Mouse (Mus musculus): Measurements from ENCODE around the gene Mtmr6. TPM values are rescaled to one million over a fixed set of nuclear protein-coding genes. Genes with fewer than 3 reads are reported as not detected.
A peak's percentile ranks its signal among the peaks of the same experiment; 100 is the strongest.

Gene Mtmr6
- polyA plus RNA-seq (2012; rRNA removed), result 48.9 and 53.3 TPM in 2 replicates

DNA sequence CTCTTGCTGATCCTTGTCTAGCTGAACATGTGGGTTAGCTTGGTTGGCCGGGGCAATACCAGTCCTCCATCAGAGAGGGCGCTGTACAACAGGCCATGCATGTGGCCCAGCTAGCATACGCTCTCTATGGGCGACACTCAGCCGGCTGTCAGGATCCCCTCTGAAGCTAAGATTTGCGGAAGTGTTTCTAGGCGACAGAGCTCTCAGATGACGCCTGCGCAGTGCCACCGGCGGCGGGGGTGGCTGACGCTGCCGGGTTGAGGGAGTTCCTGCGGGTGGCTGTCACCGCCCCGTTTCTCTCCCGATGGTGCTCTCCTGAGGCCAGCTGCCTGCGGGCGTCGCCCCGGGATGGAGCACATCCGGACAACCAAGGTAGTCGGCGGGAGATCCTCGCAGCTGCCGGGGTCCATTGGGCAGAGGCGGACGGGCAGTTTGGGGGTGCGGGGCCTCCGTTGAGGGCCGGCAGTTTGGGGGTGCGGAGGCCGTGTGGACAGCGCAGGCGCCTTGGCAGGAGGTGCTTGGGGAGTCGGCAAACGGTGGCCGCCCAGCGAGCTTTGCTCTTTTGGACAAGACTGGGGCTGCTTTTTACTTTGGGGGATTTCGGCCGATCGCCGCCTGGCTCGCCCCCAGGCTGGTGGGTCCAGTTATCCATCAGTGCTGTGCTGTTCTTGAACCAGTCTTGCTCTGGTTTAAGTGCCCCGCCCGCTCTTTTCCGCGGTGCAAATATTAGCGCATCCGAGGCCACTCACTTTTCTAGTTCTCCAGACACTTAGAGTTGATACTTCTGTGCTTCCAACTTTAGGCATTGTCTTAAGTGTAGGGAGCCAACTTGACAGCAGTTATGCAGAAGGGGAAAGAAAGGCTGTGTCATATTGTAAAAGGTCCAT lies at the start of gene Mtmr6:
Gene Mtmr6, plus strand, starts transcription at position 239 of the 887 bp plus-strand sequence.
- peak; percentile 85 for DNase-seq (ENCODE audit: low spot score)

DNA sequence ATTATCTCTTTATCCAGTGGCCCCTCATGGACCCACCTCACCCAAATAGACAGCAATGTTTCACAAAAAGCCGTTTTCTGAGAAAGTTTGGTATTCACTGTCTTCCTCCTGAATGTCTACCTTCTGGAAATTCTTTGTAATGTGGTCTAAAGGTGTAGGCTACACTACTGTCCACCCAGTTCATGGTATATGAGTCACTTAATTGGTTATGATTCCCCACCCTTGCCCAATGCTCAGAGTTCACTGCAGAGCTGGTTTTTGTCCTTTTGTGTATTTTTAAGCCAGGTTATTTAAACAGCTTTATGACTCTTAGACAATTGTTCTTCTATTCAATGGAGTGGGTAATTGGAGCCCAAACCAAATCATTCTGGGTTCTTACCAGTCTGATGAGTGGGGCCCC lies 48.9 kb upstream of the Mtmr6 start:
- DNase-seq (ENCODE audit: low spot score), result no peak

DNA sequence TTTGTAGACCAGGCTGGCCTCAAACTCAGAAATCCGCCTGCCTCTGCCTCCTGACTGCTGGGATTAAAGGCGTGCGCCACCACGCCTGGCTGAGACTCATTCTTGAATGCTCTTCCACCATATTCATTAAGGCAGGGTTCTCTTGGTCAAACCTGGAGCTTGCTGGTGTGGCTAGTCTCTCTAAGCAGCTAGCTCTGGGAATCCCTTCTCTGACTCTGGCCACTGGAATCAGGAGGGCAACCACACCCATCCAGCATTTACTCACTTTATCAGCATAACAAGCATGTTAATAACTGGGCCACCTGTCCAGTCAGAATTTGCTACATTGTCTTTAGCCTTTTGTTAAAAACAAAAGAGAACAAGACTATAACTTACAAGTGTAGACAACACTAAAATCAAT lies 47.4 kb upstream of the Mtmr6 start:
- no peak for DNase-seq (ENCODE audit: low spot score)

DNA sequence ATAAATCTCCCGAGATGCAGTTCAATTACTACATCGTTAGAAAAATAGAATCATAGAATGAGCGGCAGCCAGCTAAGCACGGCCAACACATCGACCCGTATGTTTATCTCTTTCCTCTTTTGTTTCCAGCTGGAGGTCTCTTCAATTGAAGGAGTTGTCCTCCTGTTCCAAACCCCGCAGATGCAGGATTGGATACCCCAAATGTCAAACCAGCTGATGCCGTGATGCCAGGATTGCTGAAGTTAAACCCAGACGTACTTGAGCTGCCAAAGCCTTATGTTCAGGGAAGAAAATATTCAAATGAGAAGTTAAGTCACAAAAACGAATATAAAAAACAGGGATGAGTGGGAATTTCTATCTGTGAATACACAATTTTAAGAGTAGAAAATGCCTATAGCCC lies 45.1 kb upstream of the Mtmr6 start:
- no peak for DNase-seq (ENCODE audit: low spot score)

DNA sequence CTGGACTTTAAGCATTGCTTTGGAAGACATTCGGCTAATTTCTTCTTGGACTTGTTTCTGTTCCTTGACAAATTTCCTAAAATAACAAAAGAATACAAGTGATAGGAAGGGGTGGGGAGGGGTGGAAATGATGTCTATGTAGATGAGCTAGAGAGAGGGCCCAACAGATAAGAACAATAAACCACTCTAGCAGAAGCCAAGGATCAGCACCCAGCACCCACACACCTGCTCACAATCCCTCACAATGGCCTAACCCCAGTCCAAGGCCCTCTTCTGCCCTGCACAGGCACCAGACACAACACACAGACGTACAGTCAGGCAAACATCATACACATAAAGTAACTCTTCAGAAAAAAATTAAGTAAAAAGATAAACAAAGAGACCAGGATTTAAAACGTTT lies 26.5 kb upstream of the Mtmr6 start:
- no peak for DNase-seq (ENCODE audit: low spot score)

DNA sequence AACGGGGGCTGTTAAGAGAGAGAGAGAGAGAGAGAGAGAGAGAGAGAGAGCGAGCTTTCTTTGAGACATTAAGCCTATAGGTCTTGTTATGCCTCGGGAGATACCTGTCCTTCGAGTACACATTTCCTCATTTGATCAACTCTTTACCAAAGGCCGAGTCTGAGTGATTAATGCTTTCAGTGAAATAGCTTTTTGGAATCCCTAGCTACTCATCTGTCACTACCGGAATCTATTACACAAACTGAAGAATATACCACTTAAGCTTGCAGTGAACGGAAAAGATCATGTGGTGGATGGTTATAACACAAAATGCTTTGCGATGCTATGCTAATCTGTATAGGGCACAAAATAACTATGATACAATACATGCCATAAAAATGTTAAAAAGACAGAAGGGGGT lies 14.7 kb upstream of the Mtmr6 start:
- no peak for DNase-seq (ENCODE audit: low spot score)

DNA sequence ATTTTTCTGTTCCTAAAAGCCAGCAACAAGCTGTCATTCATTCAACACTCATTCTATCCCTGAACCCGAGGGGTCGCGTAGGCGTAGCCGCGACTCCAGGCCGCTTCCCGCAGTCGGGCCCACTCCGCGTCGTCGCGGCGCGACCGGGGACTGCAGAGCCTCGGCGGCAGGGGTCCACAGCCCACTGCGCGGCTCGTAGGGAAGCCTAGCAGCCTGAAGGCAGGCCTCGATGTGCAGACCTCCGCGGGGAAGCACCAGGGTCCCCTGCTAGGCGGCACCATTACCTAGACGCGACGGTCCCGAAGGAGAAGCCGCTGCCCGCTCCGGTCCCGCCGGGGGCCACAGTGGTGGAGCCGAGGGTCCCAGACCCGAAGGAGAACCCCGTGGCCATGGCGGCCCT lies 14.1 kb upstream of the Mtmr6 start:
- DNase-seq (ENCODE audit: low spot score), result no peak

DNA sequence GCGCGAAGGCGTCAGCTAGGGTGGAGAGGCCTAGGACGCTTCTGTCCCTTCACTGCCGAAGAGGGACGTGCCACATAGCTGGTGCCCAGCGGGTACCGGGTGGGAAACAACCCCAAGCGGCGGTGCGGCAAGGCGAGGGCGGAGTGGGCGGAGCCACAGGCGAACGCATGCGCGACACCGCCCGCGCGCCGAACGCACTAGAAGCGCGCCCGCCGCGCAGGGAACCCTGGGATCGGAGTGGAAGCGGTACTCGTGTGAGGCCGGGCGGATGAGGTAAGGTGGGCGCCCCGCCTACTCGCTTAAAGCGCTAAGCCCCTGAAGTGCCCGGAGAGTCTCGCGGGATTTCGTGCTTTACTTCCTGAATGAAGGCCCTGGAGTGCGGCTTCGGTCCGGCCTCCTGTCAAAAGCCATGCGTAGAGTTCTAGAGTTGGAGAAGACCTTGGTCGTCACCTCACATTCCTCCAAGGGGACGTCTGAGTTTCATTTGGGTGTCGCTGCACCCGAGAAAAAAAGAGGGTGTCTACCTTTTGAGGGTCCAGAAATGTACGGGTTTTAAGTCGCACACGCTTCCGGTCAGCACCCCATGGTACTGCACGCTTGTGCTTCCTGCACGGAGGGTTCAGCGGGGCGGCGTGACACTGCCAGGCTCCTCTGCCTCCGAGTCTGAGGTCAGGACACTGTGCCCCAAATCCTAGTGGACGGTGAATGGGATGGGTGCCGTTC lies 13.6 kb upstream of the Mtmr6 start, which contains the start of the genes Nupl1 and Gm49336:
Gene Nupl1, minus strand, starts transcription at position 151 of the 723 bp plus-strand sequence.
Gene Gm49336, minus strand, starts transcription at position 227 of the 723 bp plus-strand sequence.
- peak; percentile 87 for DNase-seq (ENCODE audit: low spot score)

DNA sequence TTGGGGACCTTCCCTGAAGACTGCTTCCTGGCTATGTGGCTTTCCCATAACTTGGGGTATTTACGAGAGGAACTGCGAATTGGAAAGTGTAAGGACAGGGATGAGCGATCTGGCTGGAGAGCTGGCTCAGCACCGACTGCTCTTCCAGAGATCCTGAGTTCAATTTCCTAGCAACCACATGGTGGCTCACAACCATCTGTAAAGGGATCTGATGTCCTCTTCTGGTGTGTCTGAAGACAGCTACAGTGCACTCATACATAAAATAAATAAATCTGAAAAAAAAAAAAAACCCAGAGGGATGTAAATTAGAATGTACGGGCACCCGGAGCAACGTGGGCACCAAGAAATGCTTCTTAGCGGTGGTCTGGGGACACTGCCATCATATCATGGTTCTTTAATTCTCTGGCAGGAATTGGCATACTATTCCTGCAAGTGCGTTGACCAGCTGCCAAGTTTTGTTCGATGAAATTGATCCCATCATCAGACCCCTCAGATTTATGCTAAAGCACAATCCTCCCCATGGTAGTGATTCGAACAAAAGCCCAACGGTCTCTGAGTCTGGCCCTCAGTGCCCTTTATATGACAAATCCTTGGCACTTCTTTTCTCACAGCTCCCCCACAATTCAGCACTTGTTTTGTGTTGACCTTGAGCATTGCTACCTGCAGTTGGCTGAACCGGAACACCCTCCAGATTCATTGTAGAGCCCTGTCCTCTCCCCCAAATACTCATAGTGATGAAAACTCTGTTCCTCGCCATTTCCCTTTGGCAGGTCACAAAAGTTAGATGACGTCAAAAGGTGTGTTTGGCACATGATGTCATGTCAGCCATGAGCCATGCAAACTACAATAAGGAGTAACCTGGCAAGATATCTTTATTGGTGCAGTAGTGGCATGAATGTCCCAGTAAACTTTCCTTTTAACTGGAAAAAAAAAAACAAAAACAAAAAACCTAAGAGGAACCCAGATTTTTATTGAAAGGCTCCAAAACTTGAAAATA lies 12.7 kb upstream of the Mtmr6 start:
- no peak for DNase-seq (ENCODE audit: low spot score)

DNA sequence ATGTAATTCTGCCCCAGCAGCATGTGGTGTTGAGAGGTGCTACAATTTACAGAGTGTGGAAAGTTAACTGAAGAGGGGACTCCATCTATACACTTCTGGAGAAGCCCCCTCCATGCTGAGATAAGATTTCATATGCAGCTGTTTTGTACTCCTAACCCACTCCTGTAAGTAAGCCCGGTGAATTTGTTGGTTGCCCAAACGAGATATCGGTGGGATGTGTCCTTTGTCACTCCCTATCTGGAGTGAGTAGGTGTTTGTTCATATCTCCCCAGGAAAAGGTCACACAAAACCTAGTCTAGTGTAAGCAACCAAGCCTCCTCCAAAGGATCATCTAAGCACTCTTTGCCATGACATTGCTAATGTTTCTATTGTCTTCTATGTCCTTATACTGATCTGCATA lies 11.6 kb upstream of the Mtmr6 start:
- DNase-seq (ENCODE audit: low spot score), result no peak

DNA sequence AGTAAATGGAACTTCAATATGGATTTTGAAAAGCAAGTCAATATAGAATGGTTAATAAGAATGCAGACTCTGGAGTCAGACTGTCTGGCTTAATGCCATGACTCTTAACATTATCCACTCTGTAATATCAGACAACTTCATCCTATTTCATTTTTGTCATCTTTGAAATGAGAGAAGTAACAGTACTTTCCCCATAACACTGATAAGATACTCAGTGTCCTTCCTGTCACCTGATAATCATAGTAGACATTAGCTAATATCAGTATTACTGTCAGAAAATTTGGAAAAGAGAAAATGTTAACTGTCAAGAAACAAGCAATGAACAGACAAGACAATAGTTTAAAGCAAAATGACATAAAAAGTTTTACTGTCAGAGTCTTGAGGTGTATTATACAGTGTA lies 10.3 kb upstream of the Mtmr6 start:
- no peak for DNase-seq (ENCODE audit: low spot score)

DNA sequence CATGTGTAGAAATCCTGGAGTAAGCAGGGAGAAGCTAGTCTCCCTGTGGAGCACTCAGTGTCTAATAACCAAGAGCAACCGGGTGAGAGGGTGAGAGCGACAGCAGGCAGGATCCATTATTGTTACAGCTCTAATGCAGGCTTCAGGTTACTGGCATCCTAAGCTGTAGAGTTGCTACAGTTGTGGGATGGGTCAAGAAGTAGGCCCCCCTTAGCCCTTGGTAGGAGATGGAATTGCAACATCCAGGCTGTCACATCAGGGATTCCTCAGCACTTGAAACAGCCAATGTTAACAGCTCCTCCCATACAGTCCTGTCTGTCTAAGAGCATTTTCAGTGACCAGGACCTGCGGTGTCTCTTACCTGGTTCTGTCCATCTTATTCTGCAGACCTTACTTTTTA lies 8.7 kb upstream of the Mtmr6 start:
- DNase-seq (ENCODE audit: low spot score), result no peak

DNA sequence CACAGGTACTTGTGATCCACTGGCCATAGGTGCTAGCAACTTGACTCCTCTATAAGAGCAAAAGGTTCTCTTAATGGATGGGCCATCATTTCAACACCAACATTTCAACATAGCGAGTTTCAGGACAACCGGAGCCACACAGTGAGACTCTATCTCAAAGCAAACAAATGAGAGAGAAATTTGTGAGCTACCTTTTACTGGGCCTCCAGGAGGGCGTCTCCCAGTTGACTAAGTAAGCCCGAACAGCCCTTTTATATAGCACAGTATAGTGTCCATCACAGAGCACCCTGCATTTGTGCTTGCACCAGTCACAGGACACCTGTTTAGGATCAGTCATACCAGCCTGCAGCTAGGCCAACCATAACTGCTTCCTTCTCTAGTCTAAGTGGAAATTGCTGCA lies 7.9 kb upstream of the Mtmr6 start:
- no peak for DNase-seq (ENCODE audit: low spot score)

DNA sequence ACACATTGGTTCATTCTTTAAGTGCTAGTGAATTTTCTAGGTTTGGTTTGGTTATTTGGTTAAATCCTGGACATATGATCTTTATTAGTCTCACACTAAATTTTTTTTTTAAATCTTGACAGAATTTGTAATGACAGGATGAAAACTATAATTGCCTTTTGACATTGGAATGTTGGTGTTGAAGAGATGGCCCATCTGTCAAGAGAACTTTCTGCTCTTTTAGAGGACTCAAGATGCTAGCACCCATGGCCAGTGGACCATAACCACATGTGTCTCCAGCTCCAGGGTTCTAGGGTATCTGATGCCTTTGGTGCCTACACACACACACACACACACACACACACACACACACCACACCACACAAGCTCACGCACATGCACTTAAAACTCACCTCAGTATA lies 7.2 kb upstream of the Mtmr6 start:
- no peak for DNase-seq (ENCODE audit: low spot score)

DNA sequence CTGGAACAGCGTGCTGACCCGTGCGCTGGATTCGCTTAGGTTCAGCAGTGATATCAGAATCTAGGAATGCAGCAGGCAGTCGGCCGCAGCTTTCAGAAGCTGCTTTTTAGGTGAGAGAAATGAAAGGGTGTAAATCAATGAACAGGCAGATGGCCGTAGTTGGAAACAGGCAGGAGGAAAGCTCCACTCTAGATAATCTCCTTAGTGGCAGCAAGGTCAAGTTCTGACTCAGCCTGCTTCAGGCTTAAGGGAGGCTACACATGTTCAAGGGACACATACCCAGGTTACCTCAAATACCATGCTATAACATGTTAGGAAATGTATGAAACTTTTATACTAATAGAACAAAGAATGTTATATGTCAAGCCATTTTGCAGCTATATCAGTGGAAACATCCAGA lies 2.7 kb upstream of the Mtmr6 start:
- DNase-seq (ENCODE audit: low spot score), result no peak

DNA sequence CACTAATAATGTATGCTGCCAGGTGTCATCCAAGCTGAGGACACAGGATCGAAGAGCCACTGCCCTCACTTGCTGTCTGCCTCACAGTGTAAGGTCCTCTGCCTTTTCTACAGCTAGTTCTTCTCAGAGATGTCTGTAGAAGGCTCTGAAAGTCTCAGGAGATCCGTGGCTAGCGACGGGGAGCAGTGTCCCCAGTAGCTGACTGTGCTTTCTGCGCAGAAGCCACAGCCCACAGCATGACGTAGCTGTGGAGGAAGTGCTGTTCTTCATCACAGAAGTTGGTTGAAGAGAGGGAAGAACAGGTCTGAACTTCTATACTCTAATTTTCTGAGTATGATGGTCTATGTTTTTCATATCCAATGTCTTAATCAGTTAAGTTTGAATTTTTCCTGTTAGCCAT lies 4.3 kb downstream of the Mtmr6 start:
- no peak for DNase-seq (ENCODE audit: low spot score)

DNA sequence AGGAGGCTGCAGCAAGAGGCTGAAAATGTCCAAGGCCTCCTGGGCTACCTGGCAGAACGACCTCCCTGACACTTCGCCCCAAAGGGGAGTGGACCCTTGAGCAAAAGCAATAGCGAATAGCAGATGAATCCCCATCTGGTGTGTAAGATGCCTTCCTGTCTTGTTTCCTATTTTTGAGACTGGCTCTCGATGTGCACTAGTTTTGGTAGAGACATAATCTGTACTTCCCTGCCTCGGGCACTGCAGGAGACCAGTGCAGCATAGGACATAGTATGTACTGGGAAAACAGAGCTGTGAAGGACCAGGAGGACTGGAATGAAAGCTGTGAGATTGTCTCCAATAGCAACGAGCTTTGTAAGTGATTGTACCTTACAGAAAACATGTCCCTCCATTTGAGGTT lies 8.3 kb downstream of the Mtmr6 start:
- no peak for DNase-seq (ENCODE audit: low spot score)

DNA sequence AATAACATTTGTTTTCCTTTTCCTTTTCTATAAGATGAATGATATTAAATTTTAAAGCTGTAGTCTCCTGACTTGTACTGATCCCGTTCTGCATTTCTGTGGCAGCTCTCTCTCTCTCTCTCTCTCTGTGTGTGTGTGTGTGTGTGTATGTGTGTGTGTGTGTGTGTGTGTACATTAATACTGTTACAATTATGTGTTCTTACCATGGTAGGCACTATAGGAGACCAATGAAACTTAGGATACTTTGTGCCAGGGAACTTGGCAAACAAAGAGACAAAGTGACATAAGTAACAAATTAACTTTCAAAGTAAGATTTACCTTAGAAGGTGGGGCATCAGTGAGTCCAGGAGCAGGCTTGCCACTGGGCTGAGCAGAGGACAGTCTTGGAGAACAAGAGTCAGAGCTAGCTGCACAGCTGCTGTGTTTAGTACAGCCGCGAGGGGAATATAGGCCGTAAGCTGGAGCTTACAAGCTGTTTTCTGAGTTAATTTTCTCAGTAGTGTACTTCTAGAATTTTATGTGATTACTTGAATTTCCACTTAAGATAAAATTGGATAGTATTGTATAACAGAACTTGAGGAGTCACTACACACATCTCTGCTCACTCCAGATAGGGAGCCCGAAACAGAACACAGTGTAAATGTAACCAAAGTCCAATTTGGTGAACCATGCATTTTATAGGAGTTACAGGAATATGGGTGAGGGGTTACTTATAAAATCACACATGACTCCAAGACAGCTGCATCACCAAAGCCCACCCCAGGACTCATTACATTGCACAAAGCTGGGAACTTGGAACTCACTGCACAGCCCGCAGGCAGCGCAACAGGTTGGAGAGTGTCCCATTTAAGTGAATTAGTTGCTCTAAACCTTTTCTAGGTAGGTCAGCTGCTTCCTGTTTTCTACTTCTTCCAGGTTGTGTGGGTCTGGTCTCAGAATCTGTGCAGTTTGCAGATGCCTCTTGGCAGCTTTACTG lies 10.6 kb downstream of the Mtmr6 start:
- DNase-seq (ENCODE audit: low spot score), result no peak

DNA sequence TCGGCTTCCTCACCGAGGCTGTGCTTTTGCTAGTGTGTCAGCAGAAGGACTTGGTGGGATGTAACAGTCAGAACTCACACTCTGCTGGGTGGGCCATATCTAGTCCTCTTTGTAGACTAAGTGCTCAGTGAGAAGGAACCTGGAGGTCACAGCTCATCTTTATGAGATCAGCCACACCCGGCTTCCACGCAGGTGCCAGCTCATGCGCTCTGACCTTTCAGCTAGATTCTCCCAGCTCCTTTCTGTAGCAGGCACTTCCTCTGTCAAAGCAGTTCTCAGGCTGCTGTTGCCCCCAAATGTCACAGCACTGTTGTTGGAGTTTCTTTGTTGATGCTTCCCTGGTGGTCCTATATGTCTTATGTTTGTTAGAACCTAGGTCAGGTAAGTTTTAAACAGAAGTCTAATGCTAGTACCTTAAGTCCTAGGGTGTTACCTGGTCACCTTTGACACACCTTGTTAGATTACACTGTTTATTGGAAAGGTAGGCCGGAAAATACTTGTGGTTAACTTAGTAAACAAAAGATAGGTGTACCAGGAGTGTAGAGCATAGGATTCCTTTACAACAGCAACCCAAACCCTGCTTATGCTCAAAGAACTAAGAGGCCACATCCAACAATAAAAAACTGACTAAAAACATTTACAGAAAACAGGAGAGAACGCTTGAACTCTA lies 21.3 kb downstream of the Mtmr6 start:
- no peak for DNase-seq (ENCODE audit: low spot score)

DNA sequence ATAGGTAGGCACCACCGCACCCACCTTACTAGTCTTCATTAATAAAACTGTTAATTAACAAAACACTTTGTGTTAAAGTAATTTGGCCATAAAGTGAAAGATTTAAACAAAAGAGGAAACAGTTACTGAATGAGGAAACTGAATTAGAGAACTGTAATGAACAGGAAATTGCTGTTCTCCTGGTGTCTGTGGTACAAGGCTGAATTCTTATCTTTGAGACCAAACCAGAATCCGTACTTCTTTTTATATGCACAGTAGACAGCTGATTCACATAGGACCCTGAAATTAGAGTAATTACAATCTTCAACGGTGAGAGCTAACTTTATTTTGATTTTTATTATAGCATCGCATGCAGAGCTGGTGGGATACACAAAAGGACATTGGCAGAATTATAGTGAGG lies 25.3 kb downstream of the Mtmr6 start:
- DNase-seq (ENCODE audit: low spot score), result no peak

Measured in urinary bladder, adult 2 months (tissue).